Mouse (Mus musculus) midbrain, embryonic 16.5 days (tissue): ENCODE results near the gene Rps6ka1. TPM values are rescaled to one million over a fixed set of nuclear protein-coding genes. Genes with fewer than 3 reads are reported as not detected.

Experiments
- ATAC-seq: fragments of 200-750 bp; cut with Nextera tagmentation; 2 replicates; pipeline ENCODE4 v1.8.0; 2017; ENCODE audit warnings: moderate TSS enrichment
- H3K27ac ChIP-seq: fragments of 300-500 bp; sonication (generic); 2 replicates; pipeline ENCODE4 v1.5.1; 2014; ENCODE audit warnings: mild to moderate bottlenecking, low read length, mixed read lengths
- H3K27me3 ChIP-seq: fragments of 300-500 bp; sonication (generic); 2 replicates; pipeline ENCODE4 v1.6.1; 2014; ENCODE audit warnings: low read depth, low read length, mixed read lengths; ENCODE audit not compliant: control insufficient read depth, insufficient read depth
- H3K36me3 ChIP-seq: fragments of 300-500 bp; sonication (generic); 2 replicates; pipeline ENCODE4 v1.6.1; 2014; ENCODE audit warnings: mild to moderate bottlenecking, low read length, moderate library complexity, mixed read lengths; ENCODE audit not compliant: control insufficient read depth, insufficient read depth
- H3K4me1 ChIP-seq: fragments of 300-500 bp; sonication (generic); 2 replicates; pipeline ENCODE4 v1.6.1; 2014; ENCODE audit warnings: mild to moderate bottlenecking, low read length, mixed read lengths; ENCODE audit not compliant: control insufficient read depth, insufficient read depth
- H3K4me2 ChIP-seq: fragments of 300-500 bp; sonication (generic); 2 replicates; pipeline ENCODE4 v1.6.1; 2014; ENCODE audit warnings: mild to moderate bottlenecking, low read length, mixed read lengths
- H3K4me3 ChIP-seq: fragments of 300-500 bp; sonication (generic); 2 replicates; pipeline ENCODE4 v1.5.1; 2014; ENCODE audit warnings: low read depth, mild to moderate bottlenecking, low read length, moderate library complexity, mixed read lengths
- H3K9ac ChIP-seq: fragments of 300-500 bp; sonication (generic); 2 replicates; pipeline ENCODE4 v1.6.1; 2014; ENCODE audit warnings: low read depth, low read length, mixed read lengths
- H3K9me3 ChIP-seq: fragments of 300-500 bp; sonication (generic); replicated peaks from 2 replicates; pipeline ENCODE4 v1.6.1; 2014; ENCODE audit warnings: mild to moderate bottlenecking, low read length, mixed read lengths; ENCODE audit not compliant: control insufficient read depth, poor library complexity, severe bottlenecking
- WGBS: fragments of 180-500 bp; shearing (Covaris S2); extraction: QIAGEN DNeasy Blood & Tissue Kit; methylation state at CpG from one replicate; pipeline ENCODE4 v1.1.7; 2014; 5-methylcytosine and 5-hydroxymethylcytosine counted together
- polyA plus RNA-seq: library from polyadenylated mRNA; unstranded; fragments of >200 nt; fragmentation: Nextera tagmentation; extraction: Ambion mirVana; gene quantifications from 2 replicates; pipeline ENCODE4 v1.2.1, GENCODE M21; 2015

Rps6ka1 gene
- polyA plus RNA-seq, 1 experiment from 2014 or later, result 21.9 TPM

GRCm38 (mm10) chr4:133813992-133814803 is 73.4 kb downstream of the Rps6ka1 start:
- Histone ChIP-seq H3K27me3 (no peaks in the 10 kb centered on the region; the same call in 1 of the 2 replicates), H3K4me1 (peaks cover 4% of the 10 kb centered on the region), H3K9me3 (no peaks in the 10 kb centered on the region), H3K4me2 (peak overlapping the region; percentile 60), H3K27ac (peak overlapping the region; percentile 99), H3K9ac (peak overlapping the region; percentile 87), H3K36me3 (no peaks in the 10 kb centered on the region), H3K4me3 (peak overlapping the region; percentile 76)
- WGBS, result under 1% methylated on average over 59 of the region's 80 CpGs
- peak; percentile 10 for ATAC-seq

GRCm38 (mm10) chr4:133813174-133813991 is 74.2 kb downstream of the Rps6ka1 start:
- Histone ChIP-seq H3K4me1 (peaks cover 4% of the 10 kb centered on the region), H3K9ac (peak overlapping the region; percentile 87), H3K27ac (peak overlapping the region; percentile 99), H3K27me3 (no peaks in the 10 kb centered on the region; the same call in 1 of the 2 replicates), H3K4me3 (peak overlapping the region; percentile 76), H3K36me3 (no peaks in the 10 kb centered on the region), H3K9me3 (no peaks in the 10 kb centered on the region), H3K4me2 (peak overlapping the region; percentile 60)
- peak; percentile 92 for ATAC-seq
- under 1% methylated on average over 49 of the region's 101 CpGs for WGBS

GRCm38 (mm10) chr4:133804401-133805263 is 83.0 kb downstream of the Rps6ka1 start:
- Histone ChIP-seq H3K27ac (no peak overlapping the region), H3K4me1 (no peaks in the 10 kb centered on the region), H3K27me3 (no peaks in the 10 kb centered on the region), H3K9me3 (no peaks in the 10 kb centered on the region), H3K9ac (no peak overlapping the region), H3K4me2 (no peak overlapping the region), H3K4me3 (no peak overlapping the region), H3K36me3 (no peaks in the 10 kb centered on the region)
- WGBS, result 79% methylated on average over 15 of the region's 15 CpGs
- ATAC-seq, result no peak

GRCm38 (mm10) chr4:133800589-133800988 is 87.0 kb downstream of the Rps6ka1 start:
- H3K9ac ChIP-seq, result no peak overlapping the region
- H3K27ac ChIP-seq, result no peak overlapping the region
- H3K4me3 ChIP-seq, result no peak overlapping the region
- no peak overlapping the region for H3K4me2 ChIP-seq
- H3K4me1 ChIP-seq, result no peaks in the 10 kb centered on the region
- H3K9me3 ChIP-seq, result no peaks in the 10 kb centered on the region
- ATAC-seq, result no peak
- 32% methylated on average over 6 of the region's 6 CpGs for WGBS
- no peaks in the 10 kb centered on the region for H3K36me3 ChIP-seq
- H3K27me3 ChIP-seq, result no peaks in the 10 kb centered on the region

Other genes with a start within 250 kb of the Rps6ka1 start
- 3.5 and 4.7 TPM in 2 replicates for gene Zdhhc18, start 237.6 kb downstream of the Rps6ka1 start, polyA plus RNA-seq
- gene Pigv, start 215.2 kb downstream of the Rps6ka1 start, polyA plus RNA-seq, result 14.7 and 18.5 TPM in 2 replicates
- gene Arid1a, start 131.0 kb downstream of the Rps6ka1 start, polyA plus RNA-seq, result 28.7 and 36.1 TPM in 2 replicates
- gene Hmgn2, start 80.9 kb upstream of the Rps6ka1 start, polyA plus RNA-seq, result 937 and 974 TPM in 2 replicates
- 45.7 and 48.6 TPM in 2 replicates for gene Dhdds, start 113.1 kb upstream of the Rps6ka1 start, polyA plus RNA-seq
- 0.37 and 0.44 TPM in 2 replicates for gene Lin28a, start 131.0 kb upstream of the Rps6ka1 start, polyA plus RNA-seq
- not detected in 2 replicates for gene Zfp683, start 166.0 kb upstream of the Rps6ka1 start, polyA plus RNA-seq
- 3.8 and 6.6 TPM in 2 replicates for gene Crybg2, start 173.0 kb upstream of the Rps6ka1 start, polyA plus RNA-seq
- gene Cd52, start 207.3 kb upstream of the Rps6ka1 start, polyA plus RNA-seq, result 0.92 and 2.1 TPM in 2 replicates
- 18.4 and 19.0 TPM in 2 replicates for gene Ubxn11, start 214.8 kb upstream of the Rps6ka1 start, polyA plus RNA-seq
- 421 and 430 TPM in 2 replicates for gene Sh3bgrl3, start 241.0 kb upstream of the Rps6ka1 start, polyA plus RNA-seq